Mouse (Mus musculus) neural tube, embryonic 15.5 days (tissue): ENCODE measurements at regions not wholly inside any gene's neighbourhood (a gene's known extent, or its start where the extent isn't known, plus 50 kb on each side); places are given as distances from the start of the nearest gene placed in this dataset.

Experiments
- ATAC-seq: fragments of 200-750 bp; cut with Nextera tagmentation; 2 replicates; pipeline ENCODE4 v1.8.0; 2017; ENCODE audit warnings: mild to moderate bottlenecking, moderate TSS enrichment, moderate library complexity; ENCODE audit not compliant: low FRiP score
- H3K27ac ChIP-seq: fragments of 300-500 bp; sonication (generic); replicated peaks from 2 replicates; pipeline ENCODE4 v1.5.1; 2015; ENCODE audit warnings: mild to moderate bottlenecking, inconsistent platforms
- H3K27me3 ChIP-seq: fragments of 300-500 bp; sonication (generic); replicated peaks from 2 replicates; pipeline ENCODE4 v1.6.1; 2015; ENCODE audit warnings: inconsistent platforms
- H3K36me3 ChIP-seq: fragments of 300-500 bp; sonication (generic); 2 replicates; pipeline ENCODE4 v1.6.1; 2015; ENCODE audit warnings: inconsistent platforms
- H3K4me1 ChIP-seq: fragments of 300-500 bp; sonication (generic); 2 replicates; pipeline ENCODE4 v1.6.1; 2015; ENCODE audit warnings: inconsistent platforms
- H3K4me2 ChIP-seq: fragments of 300-500 bp; sonication (generic); 2 replicates; pipeline ENCODE4 v1.6.1; 2015; ENCODE audit warnings: inconsistent platforms, mild to moderate bottlenecking, moderate library complexity
- H3K4me3 ChIP-seq: fragments of 300-500 bp; sonication (generic); replicated peaks from 2 replicates; pipeline ENCODE4 v1.5.1; 2015; ENCODE audit warnings: mild to moderate bottlenecking, inconsistent platforms
- H3K9ac ChIP-seq: fragments of 300-500 bp; sonication (generic); replicated peaks from 2 replicates; pipeline ENCODE4 v1.6.1; 2015; ENCODE audit warnings: mild to moderate bottlenecking, inconsistent platforms
- H3K9me3 ChIP-seq: fragments of 300-500 bp; sonication (generic); replicated peaks from 2 replicates; pipeline ENCODE4 v1.6.1; 2016; ENCODE audit warnings: inconsistent platforms
- WGBS: fragments of 180-500 bp; shearing (Covaris S2); methylation state at CpG from one replicate; pipeline ENCODE4 v1.1.7; 2015; ENCODE audit warnings: mixed read lengths; 5-methylcytosine and 5-hydroxymethylcytosine counted together

- no peaks in the 10 kb centered on the region for H3K27me3 ChIP-seq
- H3K4me2 ChIP-seq: no peak overlapping the region
- ATAC-seq: no peak
- H3K9me3 ChIP-seq: no peaks in the 10 kb centered on the region
- WGBS: 28% methylated on average over 4 of the region's 4 CpGs
- H3K27ac ChIP-seq: no peak overlapping the region
- no peaks in the 10 kb centered on the region for H3K4me1 ChIP-seq
- H3K9ac ChIP-seq: no peak overlapping the region
- H3K4me3 ChIP-seq: no peak overlapping the region
- H3K36me3 ChIP-seq: no peaks in the 10 kb centered on the region
Observed at GRCm38 (mm10) chr2:133614672-133615071, 62.7 kb downstream of the Bmp2 start.

DNA sequence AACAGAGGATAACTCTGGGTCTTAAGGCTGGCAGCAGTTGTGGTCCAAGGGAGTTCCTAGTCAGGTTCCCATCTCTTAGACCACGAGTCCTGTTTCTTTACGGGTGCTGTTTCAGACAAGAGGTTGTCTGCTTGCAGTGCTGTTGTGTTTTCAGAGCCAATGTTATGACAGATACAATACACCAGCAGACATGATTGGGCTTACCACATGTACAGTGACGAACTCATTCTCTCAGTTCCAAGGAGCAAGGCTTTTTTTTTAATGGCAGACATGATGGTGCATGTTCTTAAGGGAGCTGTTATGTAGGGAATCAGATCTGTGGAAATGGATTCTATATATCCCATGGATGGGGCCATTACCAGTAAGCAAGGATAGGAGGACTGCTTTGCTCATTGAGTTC is 63.3 kb downstream of the Bmp2 start:
- Histone ChIP-seq H3K9me3 (no peaks in the 10 kb centered on the region), H3K4me1 (no peaks in the 10 kb centered on the region), H3K27me3 (no peaks in the 10 kb centered on the region), H3K4me3 (no peak overlapping the region), H3K36me3 (no peaks in the 10 kb centered on the region), H3K9ac (no peak overlapping the region), H3K27ac (no peak overlapping the region), H3K4me2 (no peak overlapping the region)
- WGBS: 88% methylated on average over 3 of the region's 3 CpGs
- ATAC-seq: no peak

DNA sequence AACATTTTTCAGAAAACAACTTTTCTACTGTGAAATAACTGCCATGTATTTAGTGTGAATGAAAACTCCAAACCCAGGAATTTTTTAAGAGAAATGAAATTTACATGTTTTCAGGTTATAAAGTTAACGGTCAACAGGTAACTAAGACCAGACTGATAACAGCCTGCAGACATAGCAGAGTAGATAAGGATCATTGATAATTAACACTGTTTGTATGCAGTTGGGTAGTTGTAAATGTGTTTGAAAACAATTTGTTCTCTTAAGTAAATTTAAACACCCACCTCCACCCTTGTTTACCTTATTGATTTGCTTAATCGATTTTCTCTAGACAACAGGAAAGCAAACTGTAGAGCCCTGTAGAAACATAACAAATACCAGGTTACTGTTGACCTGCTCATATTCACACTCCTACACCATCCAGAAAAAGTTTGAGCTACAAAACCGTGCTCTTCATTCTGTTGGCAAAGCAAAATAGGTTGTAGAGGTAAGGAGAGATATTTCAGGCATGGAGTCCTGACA is 65.4 kb downstream of the Bmp2 start:
- ATAC-seq: no peak
- Histone ChIP-seq H3K9ac (no peak overlapping the region), H3K4me3 (no peak overlapping the region), H3K9me3 (no peaks in the 10 kb centered on the region), H3K4me1 (no peaks in the 10 kb centered on the region), H3K4me2 (no peak overlapping the region), H3K36me3 (no peaks in the 10 kb centered on the region), H3K27me3 (no peaks in the 10 kb centered on the region), H3K27ac (no peak overlapping the region)
- 82% methylated on average over 3 of the region's 3 CpGs for WGBS

DNA sequence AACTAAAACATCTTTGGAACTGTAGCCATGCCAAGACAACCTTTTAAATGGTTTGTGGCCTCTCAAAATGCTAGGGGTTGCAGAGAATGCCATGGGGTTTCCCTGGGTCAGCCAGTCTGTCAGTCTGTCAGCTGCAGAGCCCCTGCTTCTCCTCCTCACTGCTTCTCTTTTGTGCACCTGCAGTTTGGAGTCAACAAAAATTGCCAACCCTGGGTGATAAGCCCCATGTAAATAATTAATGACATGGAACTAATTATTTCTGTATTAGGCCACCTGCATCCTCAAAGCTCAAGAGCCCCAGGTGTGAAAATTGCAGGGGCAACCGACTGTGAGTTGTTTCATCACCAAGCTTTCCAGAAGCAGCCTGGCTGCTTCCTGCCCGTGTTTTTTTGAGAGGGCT is 70.6 kb downstream of the Bmp2 start:
- WGBS: 11% methylated on average over 2 of the region's 2 CpGs
- H3K36me3 ChIP-seq: no peaks in the 10 kb centered on the region
- H3K9ac ChIP-seq: no peak overlapping the region
- no peak overlapping the region for H3K4me2 ChIP-seq
- no peak for ATAC-seq
- no peaks in the 10 kb centered on the region for H3K27me3 ChIP-seq
- H3K9me3 ChIP-seq: no peaks in the 10 kb centered on the region
- no peak overlapping the region for H3K27ac ChIP-seq
- no peaks in the 10 kb centered on the region for H3K4me1 ChIP-seq
- no peak overlapping the region for H3K4me3 ChIP-seq

GRCm38 (mm10) chr2:133625542-133625941 is 73.6 kb downstream of the Bmp2 start:
- Histone ChIP-seq H3K27ac (no peak overlapping the region), H3K9me3 (no peaks in the 10 kb centered on the region), H3K4me3 (no peak overlapping the region), H3K4me2 (no peak overlapping the region), H3K9ac (no peak overlapping the region), H3K4me1 (no peaks in the 10 kb centered on the region), H3K36me3 (no peaks in the 10 kb centered on the region), H3K27me3 (no peaks in the 10 kb centered on the region)
- ATAC-seq: no peak
- WGBS: 59% methylated on average over 2 of the region's 2 CpGs

DNA sequence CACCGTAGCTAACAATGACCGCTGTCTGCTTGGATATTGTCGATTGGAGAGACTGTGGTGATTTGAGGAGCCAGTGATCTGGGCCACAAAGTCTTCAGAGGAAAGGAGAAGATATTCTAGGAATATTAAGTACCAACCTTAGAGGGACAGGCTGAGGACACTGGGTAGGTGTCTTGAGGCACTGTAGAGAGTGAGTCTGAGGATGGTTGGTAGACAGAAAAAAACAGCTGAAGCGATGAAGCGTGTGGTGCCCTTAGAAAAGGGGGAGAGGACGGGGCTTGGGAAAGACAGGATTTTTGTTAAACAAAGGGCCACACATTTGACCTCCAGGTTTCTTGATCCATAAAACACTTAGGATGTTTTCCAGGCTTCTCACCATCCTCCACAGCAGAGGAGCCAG is 76.9 kb downstream of the Bmp2 start:
- no peak overlapping the region for H3K4me2 ChIP-seq
- WGBS: 78% methylated on average over 6 of the region's 6 CpGs
- H3K9me3 ChIP-seq: no peaks in the 10 kb centered on the region
- ATAC-seq: no peak
- no peak overlapping the region for H3K9ac ChIP-seq
- no peaks in the 10 kb centered on the region for H3K27me3 ChIP-seq
- no peaks in the 10 kb centered on the region for H3K4me1 ChIP-seq
- H3K36me3 ChIP-seq: no peaks in the 10 kb centered on the region
- no peak overlapping the region for H3K27ac ChIP-seq
- no peak overlapping the region for H3K4me3 ChIP-seq

DNA sequence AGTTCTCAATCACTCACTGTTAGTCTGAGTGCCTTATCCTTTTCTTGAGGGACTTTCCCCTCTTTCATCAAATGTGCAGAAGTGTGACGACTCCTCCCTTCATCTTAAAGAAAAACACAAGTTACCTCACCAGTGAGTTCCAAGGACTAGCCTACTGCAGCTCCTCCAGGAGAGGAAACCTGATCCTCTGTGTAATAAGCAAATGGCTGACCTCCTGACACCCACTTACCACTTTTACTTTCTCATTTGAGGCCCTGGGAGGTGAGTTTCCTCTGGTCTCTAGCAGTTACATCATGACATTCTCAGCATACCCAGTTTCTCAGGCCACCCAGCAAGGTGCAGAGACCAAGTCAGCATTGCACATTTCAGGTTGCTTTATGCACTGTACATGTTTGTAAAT is 83.5 kb downstream of the Bmp2 start:
- H3K4me2 ChIP-seq: no peak overlapping the region
- H3K36me3 ChIP-seq: no peaks in the 10 kb centered on the region
- H3K9ac ChIP-seq: no peak overlapping the region
- H3K4me3 ChIP-seq: no peak overlapping the region
- ATAC-seq: no peak
- no peaks in the 10 kb centered on the region for H3K27me3 ChIP-seq
- no peaks in the 10 kb centered on the region for H3K4me1 ChIP-seq
- H3K27ac ChIP-seq: no peak overlapping the region
- no peaks in the 10 kb centered on the region for H3K9me3 ChIP-seq
- WGBS: 33% methylated on average over 1 of the region's 1 CpGs

- ATAC-seq: no peak
- Histone ChIP-seq H3K4me1 (no peaks in the 10 kb centered on the region), H3K36me3 (no peaks in the 10 kb centered on the region), H3K4me3 (no peak overlapping the region), H3K9ac (no peak overlapping the region), H3K9me3 (no peaks in the 10 kb centered on the region), H3K4me2 (no peak overlapping the region), H3K27ac (no peak overlapping the region), H3K27me3 (no peaks in the 10 kb centered on the region)
- WGBS: 61% methylated on average over 6 of the region's 6 CpGs
Observed at GRCm38 (mm10) chr2:133649874-133650481, 98.0 kb downstream of the Bmp2 start.

- ATAC-seq: peak; percentile 61; the same call in 1 of the 2 replicates
- no peaks in the 10 kb centered on the region for H3K36me3 ChIP-seq
- H3K4me2 ChIP-seq: no peak overlapping the region
- no peak overlapping the region for H3K27ac ChIP-seq
- H3K27me3 ChIP-seq: no peaks in the 10 kb centered on the region
- no peak overlapping the region for H3K4me3 ChIP-seq
- WGBS: 47% methylated on average over 9 of the region's 9 CpGs
- H3K9me3 ChIP-seq: no peaks in the 10 kb centered on the region
- no peak overlapping the region for H3K9ac ChIP-seq
- peaks cover 4% of the 10 kb centered on the region; the same call in 1 of the 2 replicates for H3K4me1 ChIP-seq
Observed at GRCm38 (mm10) chr2:133666331-133667054, 114.5 kb downstream of the Bmp2 start.

- no peak overlapping the region for H3K4me3 ChIP-seq
Observed at GRCm38 (mm10) chr2:133667055-133667395, 115.1 kb downstream of the Bmp2 start.

GRCm38 (mm10) chr2:133669821-133670220 is 117.9 kb downstream of the Bmp2 start:
- Histone ChIP-seq H3K4me3 (no peak overlapping the region), H3K4me2 (no peak overlapping the region), H3K36me3 (no peaks in the 10 kb centered on the region), H3K27me3 (no peaks in the 10 kb centered on the region), H3K9ac (no peak overlapping the region), H3K4me1 (peaks cover 4% of the 10 kb centered on the region; the same call in 1 of the 2 replicates), H3K27ac (no peak overlapping the region), H3K9me3 (no peaks in the 10 kb centered on the region)
- no peak for ATAC-seq
- WGBS: 71% methylated on average over 2 of the region's 2 CpGs

More at GRCm38 (mm10) chr2:133667055-133667395, 115.1 kb downstream of the Bmp2 start:
- Histone ChIP-seq H3K27me3 (no peaks in the 10 kb centered on the region), H3K27ac (no peak overlapping the region), H3K9me3 (no peaks in the 10 kb centered on the region), H3K4me2 (no peak overlapping the region), H3K4me1 (peaks cover 4% of the 10 kb centered on the region; the same call in 1 of the 2 replicates), H3K9ac (no peak overlapping the region), H3K36me3 (no peaks in the 10 kb centered on the region)
- WGBS: 76% methylated on average over 3 of the region's 3 CpGs
- ATAC-seq: no peak

- Histone ChIP-seq H3K4me1 (no peaks in the 10 kb centered on the region), H3K4me3 (no peak overlapping the region), H3K4me2 (no peak overlapping the region), H3K9ac (no peak overlapping the region), H3K36me3 (no peaks in the 10 kb centered on the region), H3K27me3 (no peaks in the 10 kb centered on the region), H3K9me3 (no peaks in the 10 kb centered on the region), H3K27ac (no peak overlapping the region)
- no peak for ATAC-seq
- WGBS: 88% methylated on average over 4 of the region's 4 CpGs
Observed at GRCm38 (mm10) chr2:133671528-133671927, 119.6 kb downstream of the Bmp2 start.
